Mouse (Mus musculus): ENCODE results near the gene Pik3ap1. TPM values are rescaled to one million over a fixed set of nuclear protein-coding genes. Genes with fewer than 3 reads are reported as not detected.

Gene Pik3ap1
- polyA plus RNA-seq, 1 experiment from 2014 or later, result 1.9 TPM

GRCm38 (mm10) chr19:41339020-41339836 is 45.7 kb downstream of the Pik3ap1 start:
- Histone ChIP-seq H3K9me3 (no peaks in the 10 kb centered on the region), H3K27ac (no peak overlapping the region), H3K27me3 (ENCODE audit: poor library complexity, severe bottlenecking) (no peaks in the 10 kb centered on the region), H3K4me1 (peaks cover 9% of the 10 kb centered on the region), H3K36me3 (replicated peaks) (no peaks in the 10 kb centered on the region), H3K4me3 (no peak overlapping the region)
- 75% methylated on average over 21 of the region's 21 CpGs for WGBS
- no peak for DNase-seq (ENCODE audit: extremely low spot score, low spot score)

DNA sequence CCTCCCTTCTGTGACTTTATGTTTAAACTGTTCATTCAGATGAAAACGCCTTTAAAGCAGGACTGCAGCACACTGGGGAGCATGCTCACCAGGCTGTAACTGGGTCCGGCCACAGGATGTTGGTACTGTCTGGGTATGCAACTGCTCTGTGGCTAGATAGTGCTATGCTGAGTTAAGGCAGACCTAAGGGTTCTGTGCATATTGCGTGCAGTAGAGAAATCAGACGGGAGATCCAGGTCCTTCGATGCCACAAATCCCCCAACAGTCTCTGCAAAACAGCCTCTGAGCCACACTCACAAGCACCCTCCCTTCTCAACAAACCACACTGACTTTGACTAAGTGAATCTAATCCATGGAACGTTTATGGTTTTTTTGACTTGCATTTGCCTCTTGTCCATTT is 46.5 kb downstream of the Pik3ap1 start:
- Histone ChIP-seq H3K4me3 (no peak overlapping the region), H3K27ac (no peak overlapping the region), H3K9me3 (no peaks in the 10 kb centered on the region), H3K27me3 (ENCODE audit: poor library complexity, severe bottlenecking) (no peaks in the 10 kb centered on the region), H3K36me3 (replicated peaks) (no peaks in the 10 kb centered on the region), H3K4me1 (peaks cover 9% of the 10 kb centered on the region)
- no peak for DNase-seq (ENCODE audit: extremely low spot score, low spot score)
- WGBS, result 88% methylated on average over 6 of the region's 6 CpGs

DNA sequence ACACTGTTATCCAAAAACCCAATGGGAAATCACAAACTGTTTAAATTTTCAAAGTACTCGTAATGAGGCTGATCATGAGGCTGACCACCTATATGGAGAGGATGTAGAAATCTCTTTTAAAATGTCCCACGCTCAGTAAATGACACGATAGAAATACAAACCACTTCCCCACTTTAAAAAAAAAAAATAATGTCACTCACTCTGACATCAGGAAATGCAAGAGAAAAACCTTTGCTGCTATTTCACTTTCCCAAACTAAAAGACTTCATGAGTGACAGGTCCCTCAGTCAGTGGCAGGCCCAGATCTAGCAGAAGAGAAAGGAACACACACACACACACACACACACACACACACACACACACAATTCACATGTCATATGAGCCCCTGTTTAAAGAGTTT is 49.2 kb downstream of the Pik3ap1 start:
- Histone ChIP-seq H3K9me3 (no peaks in the 10 kb centered on the region), H3K36me3 (replicated peaks) (no peaks in the 10 kb centered on the region), H3K27me3 (ENCODE audit: poor library complexity, severe bottlenecking) (no peaks in the 10 kb centered on the region), H3K27ac (no peak overlapping the region), H3K4me1 (peaks cover 6% of the 10 kb centered on the region; the same call in 1 of the 2 replicates), H3K4me3 (no peak overlapping the region)
- WGBS, result 94% methylated on average over 3 of the region's 3 CpGs
- DNase-seq (ENCODE audit: extremely low spot score, low spot score), result no peak

GRCm38 (mm10) chr19:41332986-41333385 is 51.9 kb downstream of the Pik3ap1 start:
- 0 out of 2 replicates have a peak, but pooled peaks cover 4% of the 10 kb centered on the region for H3K4me1 ChIP-seq
- DNase-seq (ENCODE audit: extremely low spot score, low spot score), result no peak
- H3K27me3 ChIP-seq (ENCODE audit: poor library complexity, severe bottlenecking), result no peaks in the 10 kb centered on the region
- no peak overlapping the region for H3K4me3 ChIP-seq
- no peak overlapping the region for H3K27ac ChIP-seq
- no peaks in the 10 kb centered on the region for H3K36me3 ChIP-seq (replicated peaks)
- 86% methylated on average over 8 of the region's 8 CpGs for WGBS
- no peaks in the 10 kb centered on the region for H3K9me3 ChIP-seq

GRCm38 (mm10) chr19:41332228-41332627 is 52.7 kb downstream of the Pik3ap1 start:
- Histone ChIP-seq H3K4me3 (no peak overlapping the region), H3K4me1 (0 out of 2 replicates have a peak, but pooled peaks cover 4% of the 10 kb centered on the region), H3K27ac (no peak overlapping the region), H3K9me3 (no peaks in the 10 kb centered on the region), H3K36me3 (replicated peaks) (no peaks in the 10 kb centered on the region), H3K27me3 (ENCODE audit: poor library complexity, severe bottlenecking) (no peaks in the 10 kb centered on the region)
- WGBS, result 91% methylated on average over 12 of the region's 12 CpGs
- DNase-seq (ENCODE audit: extremely low spot score, low spot score), result no peak

DNA sequence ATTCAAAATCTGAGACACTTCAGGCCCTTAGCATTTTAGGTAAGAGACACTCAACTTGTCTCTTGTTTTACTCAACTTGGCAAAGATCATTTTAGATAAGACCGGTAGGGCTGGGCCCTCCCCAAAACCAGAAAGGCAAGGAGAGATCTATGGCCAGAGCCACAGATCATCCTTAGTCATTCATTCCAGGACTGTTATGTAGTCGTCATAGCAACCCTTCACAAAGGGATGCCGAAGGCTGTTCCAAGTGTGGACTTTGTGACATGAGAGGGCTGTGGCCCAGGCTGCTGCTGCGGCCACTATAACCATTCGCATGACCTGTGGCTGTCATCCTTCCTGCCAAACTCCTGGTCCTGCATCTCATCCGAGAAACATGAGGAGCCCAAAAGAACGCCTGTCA is 54.5 kb downstream of the Pik3ap1 start:
- DNase-seq (ENCODE audit: extremely low spot score, low spot score), result no peak
- Histone ChIP-seq H3K36me3 (replicated peaks) (no peaks in the 10 kb centered on the region), H3K27ac (no peak overlapping the region), H3K27me3 (ENCODE audit: poor library complexity, severe bottlenecking) (no peaks in the 10 kb centered on the region), H3K9me3 (no peaks in the 10 kb centered on the region), H3K4me3 (no peak overlapping the region), H3K4me1 (0 out of 2 replicates have a peak, but pooled peaks cover 4% of the 10 kb centered on the region)
- whole genome bisulfite sequencing, result 81% methylated on average over 7 of the region's 7 CpGs

DNA sequence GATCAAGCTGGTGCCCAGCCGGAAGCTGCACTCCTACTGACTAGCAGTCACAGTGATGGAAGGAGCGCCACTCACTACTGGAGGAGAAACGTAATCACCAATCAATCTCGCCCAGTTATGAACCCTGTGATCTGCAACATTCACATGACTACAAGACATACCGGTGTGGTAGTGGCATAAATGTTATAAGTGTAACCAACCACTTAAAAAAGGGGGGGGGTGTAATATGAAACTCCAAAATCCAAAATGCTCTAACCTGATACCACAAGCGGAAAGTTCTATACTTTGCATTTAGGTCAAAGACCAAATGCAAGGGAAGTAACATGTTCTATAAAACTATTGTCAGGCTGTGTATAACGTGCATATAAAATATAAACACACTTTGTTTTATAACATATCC is 54.9 kb downstream of the Pik3ap1 start:
- Histone ChIP-seq H3K9me3 (no peaks in the 10 kb centered on the region), H3K4me1 (0 out of 2 replicates have a peak, but pooled peaks cover 4% of the 10 kb centered on the region), H3K27me3 (ENCODE audit: poor library complexity, severe bottlenecking) (no peaks in the 10 kb centered on the region), H3K4me3 (no peak overlapping the region), H3K27ac (no peak overlapping the region), H3K36me3 (replicated peaks) (no peaks in the 10 kb centered on the region)
- 94% methylated on average over 7 of the region's 7 CpGs for WGBS
- no peak for DNase-seq (ENCODE audit: extremely low spot score, low spot score)

DNA sequence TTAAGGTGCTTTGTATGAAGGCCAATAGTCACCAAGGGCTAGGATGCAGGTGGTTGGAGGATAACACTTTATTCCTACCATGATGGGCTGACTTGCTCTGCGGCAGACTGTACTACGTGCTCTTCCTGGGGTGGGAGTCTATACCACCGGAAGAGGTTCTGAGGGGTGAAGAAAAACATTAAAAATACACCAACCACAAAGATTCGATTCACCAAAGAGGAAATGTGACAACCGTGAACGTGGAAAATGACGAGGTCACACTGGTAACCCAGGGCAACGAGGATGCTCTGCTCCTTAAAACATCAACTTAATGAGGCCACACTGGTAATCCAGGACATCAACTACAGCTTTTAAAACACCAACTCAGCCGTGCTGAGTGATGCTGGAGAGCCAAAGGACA is 56.2 kb downstream of the Pik3ap1 start:
- no peak for DNase-seq (ENCODE audit: extremely low spot score, low spot score)
- Histone ChIP-seq H3K27me3 (ENCODE audit: poor library complexity, severe bottlenecking) (no peaks in the 10 kb centered on the region), H3K4me1 (0 out of 2 replicates have a peak, but pooled peaks cover 4% of the 10 kb centered on the region), H3K4me3 (no peak overlapping the region), H3K27ac (no peak overlapping the region), H3K36me3 (replicated peaks) (no peaks in the 10 kb centered on the region), H3K9me3 (no peaks in the 10 kb centered on the region)
- WGBS, result 89% methylated on average over 9 of the region's 9 CpGs

GRCm38 (mm10) chr19:41323813-41324212 is 61.1 kb downstream of the Pik3ap1 start:
- H3K27me3 ChIP-seq (ENCODE audit: poor library complexity, severe bottlenecking), result 0 out of 2 replicates have a peak, but pooled peaks cover 3% of the 10 kb centered on the region
- H3K9me3 ChIP-seq, result no peaks in the 10 kb centered on the region
- no peak for DNase-seq (ENCODE audit: extremely low spot score, low spot score)
- no peak overlapping the region for H3K4me3 ChIP-seq
- peaks cover 15% of the 10 kb centered on the region for H3K4me1 ChIP-seq
- no peak overlapping the region for H3K27ac ChIP-seq
- H3K36me3 ChIP-seq (replicated peaks), result no peaks in the 10 kb centered on the region

- Histone ChIP-seq H3K36me3 (replicated peaks) (no peaks in the 10 kb centered on the region), H3K9me3 (no peaks in the 10 kb centered on the region), H3K4me1 (peaks cover 15% of the 10 kb centered on the region), H3K4me3 (no peak overlapping the region), H3K27ac (no peak overlapping the region), H3K27me3 (ENCODE audit: poor library complexity, severe bottlenecking) (0 out of 2 replicates have a peak, but pooled peaks cover 7% of the 10 kb centered on the region)
- WGBS, result 90% methylated on average over 4 of the region's 4 CpGs
- DNase-seq (ENCODE audit: extremely low spot score, low spot score), result no peak
These were observed 61.8 kb downstream of the Pik3ap1 start for GRCm38 (mm10) chr19:41323125-41323524.

- peaks cover 27% of the 10 kb centered on the region for H3K4me1 ChIP-seq
- H3K4me3 ChIP-seq, result no peak overlapping the region
- 90% methylated on average over 4 of the region's 4 CpGs for WGBS
- no peaks in the 10 kb centered on the region for H3K36me3 ChIP-seq (replicated peaks)
- no peak for DNase-seq (ENCODE audit: extremely low spot score, low spot score)
- no peak overlapping the region for H3K27ac ChIP-seq
- H3K27me3 ChIP-seq (ENCODE audit: poor library complexity, severe bottlenecking), result peaks cover 11% of the 10 kb centered on the region; the same call in 1 of the 2 replicates
- H3K9me3 ChIP-seq, result no peaks in the 10 kb centered on the region
These were observed 63.8 kb downstream of the Pik3ap1 start for GRCm38 (mm10) chr19:41321149-41321548.

- 32% methylated on average over 11 of the region's 11 CpGs for WGBS
- H3K27me3 ChIP-seq (ENCODE audit: poor library complexity, severe bottlenecking), result peaks cover 11% of the 10 kb centered on the region; the same call in 1 of the 2 replicates
- H3K27ac ChIP-seq, result no peak overlapping the region
- H3K4me1 ChIP-seq, result peaks cover 27% of the 10 kb centered on the region
- no peak overlapping the region; the same call in 1 of the 2 replicates for H3K4me3 ChIP-seq
- H3K36me3 ChIP-seq (replicated peaks), result no peaks in the 10 kb centered on the region
- peak; percentile 46 for DNase-seq (ENCODE audit: extremely low spot score, low spot score)
- no peaks in the 10 kb centered on the region for H3K9me3 ChIP-seq
These were observed 67.4 kb downstream of the Pik3ap1 start for GRCm38 (mm10) chr19:41317315-41318095.

DNA sequence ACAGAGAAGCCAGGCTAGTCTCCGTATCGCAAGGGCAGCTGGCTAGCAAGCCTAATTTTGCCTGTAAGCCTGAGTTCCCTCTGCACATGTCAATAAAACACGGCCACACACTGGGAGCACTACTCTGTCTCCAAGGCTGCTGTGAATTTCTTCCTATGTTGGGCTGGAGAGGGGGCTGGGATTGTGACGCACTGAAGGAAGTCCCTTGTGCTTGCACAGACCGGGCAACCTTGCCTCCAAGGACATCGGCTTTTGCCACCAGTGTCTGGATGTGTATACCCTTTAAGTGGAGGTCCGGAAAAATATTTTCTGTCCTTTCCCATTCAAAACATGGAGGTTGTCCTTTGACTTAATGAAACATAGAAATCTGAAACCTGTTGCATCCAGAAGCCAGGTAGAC is 70.2 kb downstream of the Pik3ap1 start:
- H3K27ac ChIP-seq, result no peak overlapping the region
- no peaks in the 10 kb centered on the region for H3K36me3 ChIP-seq (replicated peaks)
- DNase-seq (ENCODE audit: extremely low spot score, low spot score), result no peak
- H3K9me3 ChIP-seq, result no peaks in the 10 kb centered on the region
- H3K4me3 ChIP-seq, result no peak overlapping the region
- H3K27me3 ChIP-seq (ENCODE audit: poor library complexity, severe bottlenecking), result peaks cover 11% of the 10 kb centered on the region; the same call in 1 of the 2 replicates
- 92% methylated on average over 7 of the region's 7 CpGs for WGBS
- peaks cover 31% of the 10 kb centered on the region for H3K4me1 ChIP-seq
